Mouse (Mus musculus) C2C12 (cell line): ENCODE measurements around the gene Ddx39b. TPM values are rescaled to one million over a fixed set of nuclear protein-coding genes. Genes with fewer than 3 reads are reported as not detected.

Experiments
- H3K27me3 ChIP-seq: one replicate; pipeline ENCODE4 v1.6.1; 2011; ENCODE audit not compliant: control insufficient read depth, insufficient read depth, insufficient read length
- H3K36me3 ChIP-seq: one replicate; pipeline ENCODE4 v1.6.1; 2011; ENCODE audit not compliant: control insufficient read depth, insufficient read depth
- H3K4me3 ChIP-seq: one replicate; pipeline ENCODE4 v1.5.1; 2011; ENCODE audit warnings: mild to moderate bottlenecking, control low read depth; ENCODE audit not compliant: poor library complexity, insufficient read depth, severe bottlenecking
- H3K79me2 ChIP-seq: one replicate; pipeline ENCODE4 v1.6.1; 2011; ENCODE audit not compliant: control insufficient read depth, insufficient read depth
- H3K79me3 ChIP-seq: one replicate; pipeline ENCODE4 v1.6.1; 2011; ENCODE audit warnings: low read depth, control low read depth
- H3ac ChIP-seq: one replicate; pipeline ENCODE3; 2011; ENCODE audit warnings: low read depth; ENCODE audit not compliant: control insufficient read depth, insufficient read length
- CEBPB ChIP-seq: IDR thresholded peaks from one replicate; pipeline ENCODE4 v1.6.1; 2011; ENCODE audit warnings: low read depth, mild to moderate bottlenecking, control low read depth, moderate library complexity
- CTCF ChIP-seq: IDR thresholded peaks from one replicate; pipeline ENCODE4 v1.5.1; 2011; ENCODE audit not compliant: control insufficient read depth, insufficient read depth, insufficient read length
- FOSL1 ChIP-seq: IDR thresholded peaks from one replicate; pipeline ENCODE4 v1.8.0; 2011; ENCODE audit warnings: mild to moderate bottlenecking, low read length; ENCODE audit not compliant: poor library complexity, insufficient read depth, severe bottlenecking
- MAX ChIP-seq: IDR thresholded peaks from one replicate; pipeline ENCODE4 v1.6.1; 2011; ENCODE audit warnings: mild to moderate bottlenecking, control low read depth
- MYOD1 ChIP-seq: IDR thresholded peaks from one replicate; pipeline ENCODE4 v1.6.1; 2011; ENCODE audit warnings: low read depth; ENCODE audit not compliant: control insufficient read depth, insufficient read length
- MYOG ChIP-seq: IDR thresholded peaks from one replicate; pipeline ENCODE4 v1.6.1; 2011; ENCODE audit not compliant: control insufficient read depth, insufficient read length; ENCODE audit errors: extremely low read depth
- USF1 ChIP-seq: IDR thresholded peaks from one replicate; pipeline ENCODE4 v1.6.1; 2011; ENCODE audit warnings: low read depth, mild to moderate bottlenecking, control low read depth, moderate library complexity
- polyA plus RNA-seq: library from polyadenylated mRNA; unstranded; fragments of >200 nt; fragmentation: generic; extraction: Trizol; gene quantifications from one replicate; pipeline ENCODE4 v1.2.1, GENCODE M21; 2012; ENCODE audit warnings: missing spikeins

The Ddx39b gene
- polyA plus RNA-seq, 1 experiment = 330 TPM

DNA sequence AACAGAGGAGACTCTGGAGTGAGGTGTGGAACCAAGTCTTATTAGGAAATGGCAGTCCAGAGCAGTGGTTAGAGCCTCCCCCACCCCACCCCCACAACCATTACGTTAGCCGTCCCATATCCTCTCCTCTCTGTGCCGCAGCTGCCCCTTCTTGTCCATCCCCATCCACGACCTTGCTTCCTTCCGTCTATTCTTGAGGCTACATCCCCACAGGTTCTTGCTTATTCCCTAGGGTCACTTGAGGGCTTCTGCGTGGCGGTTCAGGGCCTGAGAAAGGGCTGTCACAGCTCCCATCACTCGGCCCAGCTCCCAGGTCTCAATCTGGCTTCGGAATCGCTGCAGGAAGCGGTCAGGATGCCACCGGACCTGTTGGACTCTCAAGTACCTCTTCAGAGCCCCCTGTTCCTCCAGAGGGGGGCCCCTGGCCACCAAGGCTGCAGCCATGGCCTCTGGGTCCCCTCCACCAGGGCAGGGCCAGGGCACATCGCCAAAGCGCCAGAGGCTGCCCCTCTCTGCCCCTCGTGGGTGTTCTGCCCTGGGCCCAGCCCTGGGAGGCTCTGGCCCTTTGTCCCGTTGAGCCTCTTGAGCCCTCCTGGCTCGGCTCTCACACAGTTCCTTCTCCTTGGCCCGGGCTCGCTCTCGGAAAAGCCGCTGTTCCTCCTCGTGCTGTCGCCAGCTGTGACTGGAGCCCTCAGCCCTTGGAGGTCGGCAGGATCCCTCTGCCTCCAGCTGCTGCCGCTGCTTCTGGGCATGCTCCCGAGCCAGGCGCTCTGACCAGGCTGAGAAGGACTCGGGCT lies 21.2 kb upstream of the Ddx39b start, which contains the start of gene Gm16181:
Gene Gm16181, plus strand, starts transcription at position 679 of the 797 bp plus-strand sequence.
- TF ChIP-seq CTCF (no peak), USF1 (no peak), CEBPB (no peak), MYOG (no peak), MAX (no peak), MYOD1 (no peak), FOSL1 (no peak)
- H3K79me3 ChIP-seq = peaks cover 2% of the 10 kb centered on the region
- H3K79me2 ChIP-seq = peaks cover 6% of the 10 kb centered on the region
- no peak within 1 kb of the TSS for H3K4me3 ChIP-seq
- peaks cover 20% of the 10 kb centered on the region for H3K36me3 ChIP-seq
- no peak within 1 kb of the TSS for H3ac ChIP-seq
- no peaks in the 10 kb centered on the region for H3K27me3 ChIP-seq

DNA sequence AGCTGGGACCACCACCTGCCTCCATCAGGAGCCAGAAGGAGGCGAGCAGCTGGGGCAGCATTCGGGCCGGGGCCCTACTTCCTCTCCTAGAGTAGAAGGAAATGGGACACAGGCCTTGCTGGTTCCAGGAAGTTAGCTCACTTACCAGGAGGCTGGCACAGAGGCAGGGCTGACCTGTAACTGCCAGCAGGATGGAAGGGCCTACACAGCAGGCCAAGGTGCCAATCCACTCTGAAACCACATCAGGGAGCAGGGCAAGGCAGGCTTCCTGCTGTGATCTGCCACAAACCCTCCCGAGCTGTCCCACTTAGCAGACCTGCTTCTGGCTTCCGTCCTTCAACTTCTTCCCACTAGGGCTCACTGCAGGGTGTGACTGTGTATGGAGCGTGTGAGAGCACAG lies 19.2 kb upstream of the Ddx39b start:
- TF ChIP-seq CEBPB (no peak), FOSL1 (no peak), USF1 (no peak), MYOG (no peak), CTCF (no peak), MAX (no peak), MYOD1 (no peak)
- Histone ChIP-seq H3K36me3 (peaks cover 20% of the 10 kb centered on the region), H3K79me3 (peaks cover 2% of the 10 kb centered on the region)

DNA sequence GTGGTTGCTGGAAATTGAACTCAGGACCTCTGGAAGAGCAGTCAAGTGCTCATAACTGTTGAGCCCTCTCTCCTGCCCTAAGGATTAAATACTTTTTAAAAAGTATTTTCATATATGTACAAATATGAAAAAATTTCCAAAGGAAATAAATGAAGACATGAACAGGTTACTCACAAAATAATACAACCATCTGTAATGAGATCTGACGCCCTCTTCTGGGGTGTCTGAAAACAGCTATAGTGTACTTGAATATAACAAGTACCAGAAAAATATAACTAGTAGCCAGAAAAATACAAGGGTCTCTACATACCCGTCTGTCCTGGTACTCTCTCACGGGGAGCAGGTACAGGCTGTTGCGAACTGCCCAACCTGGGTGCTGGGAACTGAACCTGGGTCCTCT lies 16.9 kb upstream of the Ddx39b start:
- H3K79me2 ChIP-seq = peaks cover 29% of the 10 kb centered on the region
- H3K79me3 ChIP-seq = peaks cover 2% of the 10 kb centered on the region
- peaks cover 23% of the 10 kb centered on the region for H3K36me3 ChIP-seq
- H3ac ChIP-seq = no peak overlapping the region
- no peak overlapping the region for H3K4me3 ChIP-seq
- H3K27me3 ChIP-seq = no peaks in the 10 kb centered on the region
- TF ChIP-seq CTCF (no peak), USF1 (no peak)

More for the DNA sequence above, 19.2 kb upstream of the Ddx39b start:
- Histone ChIP-seq H3K79me2 (peaks cover 20% of the 10 kb centered on the region), H3K27me3 (no peaks in the 10 kb centered on the region), H3ac (no peak overlapping the region), H3K4me3 (no peak overlapping the region)

DNA sequence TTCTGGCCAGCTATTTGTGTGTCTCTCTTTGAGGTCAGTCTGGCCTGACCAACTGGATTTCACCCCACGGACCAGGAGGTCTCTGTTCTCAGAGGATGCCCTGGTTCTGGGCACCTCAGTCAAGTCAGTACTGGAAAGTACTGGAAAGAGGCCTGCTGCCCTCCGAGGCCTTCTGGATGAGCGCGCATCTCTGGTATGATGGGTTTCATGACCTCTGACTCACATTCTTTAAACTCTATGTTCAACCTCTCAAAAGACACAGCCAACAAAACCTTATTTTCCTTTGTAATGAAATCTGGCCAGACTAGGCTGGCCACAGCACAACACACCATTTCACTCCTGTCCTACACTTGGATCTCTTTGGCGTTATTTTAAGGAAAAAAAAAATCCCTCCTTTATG lies 16.1 kb upstream of the Ddx39b start:
- no peak overlapping the region for H3ac ChIP-seq
- H3K27me3 ChIP-seq = no peaks in the 10 kb centered on the region
- H3K79me2 ChIP-seq = peaks cover 37% of the 10 kb centered on the region
- no peak for TF ChIP-seq MYOD1
- TF ChIP-seq CTCF = no peak
- TF ChIP-seq CEBPB = no peak
- TF ChIP-seq MYOG = no peak
- no peak for TF ChIP-seq MAX
- no peak for TF ChIP-seq USF1
- TF ChIP-seq FOSL1 = no peak
- peaks cover 29% of the 10 kb centered on the region for H3K36me3 ChIP-seq
- H3K79me3 ChIP-seq = peaks cover 2% of the 10 kb centered on the region
- no peak overlapping the region for H3K4me3 ChIP-seq

DNA sequence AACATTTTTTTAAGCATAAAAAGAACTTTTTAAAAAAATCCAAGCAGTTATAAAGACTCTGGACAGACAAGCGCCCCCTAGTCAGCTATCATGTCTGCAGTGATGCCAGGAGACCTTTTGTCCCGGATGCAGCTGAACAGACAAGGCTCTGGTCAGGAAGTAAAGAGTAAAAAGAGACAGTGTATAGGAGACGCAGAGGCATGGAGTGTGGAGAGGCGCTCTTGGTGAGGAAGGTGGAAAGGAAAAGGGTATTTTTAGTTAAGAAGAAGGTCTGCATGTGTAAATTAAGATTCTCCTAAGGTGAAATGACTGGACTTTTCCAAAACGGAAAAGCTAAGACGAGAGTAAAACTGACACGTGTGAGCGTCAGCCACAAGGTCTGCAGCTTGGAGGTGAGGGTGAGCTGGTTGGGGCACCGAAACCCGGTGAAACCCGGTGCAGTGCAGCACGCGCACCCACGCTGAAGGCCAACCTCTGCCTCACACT lies 14.9 kb upstream of the Ddx39b start:
- H3K36me3 ChIP-seq = peaks cover 35% of the 10 kb centered on the region

DNA sequence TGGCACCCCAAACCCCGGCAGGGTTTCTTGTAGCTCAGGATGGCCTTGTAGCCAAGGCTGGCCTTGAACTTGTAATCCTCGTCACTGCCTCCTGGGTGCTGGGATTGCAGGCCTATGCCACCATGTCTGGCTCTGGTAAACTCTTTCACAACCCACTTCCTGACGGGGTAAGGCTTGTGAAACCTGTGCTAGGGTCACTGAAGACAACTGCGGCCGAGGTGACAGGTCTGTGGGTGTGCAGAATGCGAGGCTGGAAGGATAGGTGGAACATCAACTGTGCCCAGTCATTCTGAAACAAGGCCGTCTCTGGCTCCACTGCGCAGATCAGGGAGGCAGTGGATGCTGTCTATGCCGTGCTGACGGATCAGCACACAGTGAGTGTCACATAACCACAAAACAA lies 10.5 kb upstream of the Ddx39b start:
- Histone ChIP-seq H3ac (no peak overlapping the region), H3K27me3 (no peaks in the 10 kb centered on the region), H3K79me3 (peaks cover 23% of the 10 kb centered on the region), H3K4me3 (no peak overlapping the region), H3K79me2 (peaks cover 75% of the 10 kb centered on the region), H3K36me3 (peaks cover 40% of the 10 kb centered on the region)
- TF ChIP-seq MYOG (no peak), USF1 (no peak), MYOD1 (no peak), CTCF (no peak), MAX (no peak), CEBPB (no peak)

More for the DNA sequence above, 14.9 kb upstream of the Ddx39b start:
- TF ChIP-seq CEBPB = no peak
- no peak for TF ChIP-seq CTCF
- TF ChIP-seq MAX = no peak
- no peak for TF ChIP-seq FOSL1
- no peak for TF ChIP-seq MYOD1
- no peak for TF ChIP-seq MYOG
- no peaks in the 10 kb centered on the region for H3K27me3 ChIP-seq
- no peak overlapping the region for H3K4me3 ChIP-seq
- H3ac ChIP-seq = no peak overlapping the region
- peaks cover 48% of the 10 kb centered on the region for H3K79me2 ChIP-seq
- peaks cover 10% of the 10 kb centered on the region for H3K79me3 ChIP-seq
